Mouse (Mus musculus) kidney, adult 8-10 months (tissue): ENCODE results near the gene Prr32.

Source experiments
- DNase-seq, 2 experiments: peaks; one replicate each; pipeline ENCODE4 v3.0.0; 2022

Gene Prr32

GRCm38 (mm10) chrX:45090604-45091003 lies at the start of gene Prr32:
Gene Prr32, plus strand, starts transcription at chrX:45090904.
- DNase-seq: no peak
